Mouse (Mus musculus) embryonic stem cell, embryonic (primary cell): ENCODE results near the gene Chp1.

Experiments
- CTCF ChIA-PET, 4 experiments: fragments of 300-600 bp in 2 of 4; fragments of 350-600 bp in 2 of 4; sonication (Branson Sonifier 250); formaldehyde crosslinking; loops; one replicate each; lab custom pipeline; 2022; ENCODE audit warnings: inconsistent platforms in 2 of 4; lab: Charles Lee
- POLR2A ChIA-PET, 4 experiments: fragments of 300-600 bp in 2 of 4; fragments of 350-600 bp in 2 of 4; sonication (Branson Sonifier 250); formaldehyde crosslinking; loops; one replicate each; lab custom pipeline; 2022; ENCODE audit warnings: antibody characterized with exemption in 4 of 4, inconsistent platforms in 1 of 4; lab: Charles Lee

Gene Chp1

DNA sequence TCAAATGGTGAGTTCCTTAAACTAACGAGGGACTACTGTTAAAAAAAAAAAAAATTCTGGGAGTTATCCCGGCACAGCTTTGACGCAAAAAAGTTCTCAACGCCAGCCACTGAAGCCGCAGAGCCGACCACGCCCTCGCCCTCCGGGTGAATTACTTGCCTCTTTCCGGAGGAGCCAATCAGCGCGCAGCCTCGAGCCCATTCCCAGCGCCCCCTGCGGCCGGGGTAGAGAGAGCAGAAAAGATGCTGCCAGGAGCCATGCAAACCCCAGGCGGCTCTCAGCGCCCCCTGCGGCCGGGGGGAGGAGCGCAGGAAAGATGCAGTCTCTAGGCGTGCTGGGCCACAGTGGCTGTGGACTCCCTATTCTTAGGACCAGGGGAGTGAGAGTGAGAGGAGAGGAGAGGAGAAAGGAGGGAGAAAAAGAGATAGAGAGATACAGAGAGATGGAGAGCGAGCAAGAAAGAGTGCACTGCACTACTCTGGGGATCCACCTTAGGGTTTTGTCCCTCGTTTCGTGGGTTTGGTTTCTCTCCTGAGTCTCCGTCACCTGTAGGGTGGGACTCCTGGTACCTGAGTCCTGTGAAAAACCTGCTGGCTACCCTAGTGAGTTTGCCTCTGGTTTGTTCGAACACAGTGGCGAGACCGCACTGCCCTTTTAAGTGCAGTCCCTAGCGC, 512 bp upstream of the Chp1 start:
- CTCF ChIA-PET, result interaction anchor here (0.5 to 1.7 kb wide), 42 partner anchors 9 to 733 kb away, joined by 3 to 14 read pairs (median 3); partner anchors contain the start of genes Dll4 (in 1 of the 4), Ino80 (in 1 of the 4), Knstrn (in 1 of the 4) and Rtf1 (in 1 of the 4)
- POLR2A ChIA-PET, result interaction anchor here in 3 of 4 experiments (0.8 to 2.8 kb wide), 24 partner anchors 9 to 607 kb away, joined by 3 to 19 read pairs (median 4); partner anchors contain the start of genes Ino80 (in 2 of the 3), Itpka (in 1 of the 3), Mga (in 1 of the 3) and Ndufaf1 (in 1 of the 3)

GRCm38 (mm10) chr2:119548371-119548660, 819 bp downstream of the Chp1 start:
- CTCF ChIA-PET, result interaction anchor here in 2 of 4 experiments (0.6 to 1.5 kb wide), 6 partner anchors 7 to 260 kb away, joined by 4 to 11 read pairs (median 4); partner anchors contain the start of gene Vps18 (in 1 of the 2)
- POLR2A ChIA-PET, result interaction anchor here in 3 of 4 experiments (0.6 to 2.8 kb wide), 13 partner anchors 9 to 605 kb away, joined by 3 to 19 read pairs (median 5); partner anchors contain the start of genes Ino80 (in 2 of the 3) and Ndufaf1 (in 1 of the 3)

GRCm38 (mm10) chr2:119548691-119549090, 1.2 kb downstream of the Chp1 start:
- CTCF ChIA-PET, result interaction anchor here in 3 of 4 experiments (0.5 to 1.4 kb wide), 3 partner anchors 9 to 23 kb away, joined by 4 to 6 read pairs (median 4); no protein-coding TSS in a partner anchor
- POLR2A ChIA-PET, result interaction anchor here in 3 of 4 experiments (0.6 to 2.8 kb wide), 8 partner anchors 9 to 87 kb away, joined by 3 to 19 read pairs (median 6); partner anchors contain the start of gene Ino80 (in 1 of the 3)

DNA sequence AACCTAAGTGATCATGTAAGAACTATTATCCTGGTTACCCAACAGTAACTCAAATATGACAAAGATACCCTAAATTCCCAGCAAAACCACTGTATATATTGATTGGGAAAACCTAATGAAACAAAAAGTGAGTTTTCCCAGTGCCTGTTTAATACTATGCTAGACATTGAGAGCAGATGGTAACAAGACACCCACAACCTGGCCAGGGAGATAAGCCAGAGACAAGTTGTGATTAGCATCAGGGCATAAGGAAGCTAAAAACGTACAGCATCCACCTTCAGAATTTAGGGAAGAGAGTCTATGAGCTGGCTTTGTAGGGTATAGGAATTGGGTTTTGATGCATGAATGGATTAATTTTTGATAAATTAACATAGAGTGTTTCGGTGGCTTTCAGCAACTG, 2.2 kb downstream of the Chp1 start:
- POLR2A ChIA-PET, result interaction anchor here in 2 of 4 experiments (1.3 to 2.8 kb wide), 3 partner anchors 8 to 72 kb away, joined by 3 to 19 read pairs (median 10); partner anchors contain the start of gene Ino80 (in 1 of the 2)
- CTCF ChIA-PET, result no interaction called here

DNA sequence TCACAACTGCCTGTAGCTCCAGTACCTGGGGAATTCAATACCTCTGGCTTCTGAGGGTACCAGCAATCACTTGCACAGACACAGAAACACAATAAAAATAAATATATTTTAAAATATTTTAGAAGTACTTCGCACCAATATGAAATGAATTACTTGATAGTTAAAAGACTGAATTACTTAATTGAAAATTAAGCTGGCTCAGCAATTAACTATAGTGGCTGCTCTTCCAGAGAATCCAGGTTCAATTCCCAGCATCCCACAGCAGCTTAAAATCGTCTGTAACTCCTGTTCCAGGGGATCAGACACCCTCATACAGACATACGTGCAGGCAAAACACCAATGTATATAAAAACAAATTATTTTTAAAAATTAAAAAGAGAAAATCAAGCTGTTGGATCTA, 10.5 kb downstream of the Chp1 start:
- POLR2A ChIA-PET, result interaction anchor here in 3 of 4 experiments (0.6 to 3.8 kb wide), 9 partner anchors 10 to 80 kb away, joined by 3 to 19 read pairs (median 4); partner anchors contain the start of genes Chp1 (in 3 of the 3), Exd1 (in 3 of the 3) and Ino80 (in 1 of the 3)
- CTCF ChIA-PET, result interaction anchor here (0.6 to 1.6 kb wide), 6 partner anchors 10 to 404 kb away, joined by 3 to 5 read pairs (median 4); partner anchors contain the start of genes Chp1 (in 1 of the 4) and Exd1 (in 1 of the 4)

DNA sequence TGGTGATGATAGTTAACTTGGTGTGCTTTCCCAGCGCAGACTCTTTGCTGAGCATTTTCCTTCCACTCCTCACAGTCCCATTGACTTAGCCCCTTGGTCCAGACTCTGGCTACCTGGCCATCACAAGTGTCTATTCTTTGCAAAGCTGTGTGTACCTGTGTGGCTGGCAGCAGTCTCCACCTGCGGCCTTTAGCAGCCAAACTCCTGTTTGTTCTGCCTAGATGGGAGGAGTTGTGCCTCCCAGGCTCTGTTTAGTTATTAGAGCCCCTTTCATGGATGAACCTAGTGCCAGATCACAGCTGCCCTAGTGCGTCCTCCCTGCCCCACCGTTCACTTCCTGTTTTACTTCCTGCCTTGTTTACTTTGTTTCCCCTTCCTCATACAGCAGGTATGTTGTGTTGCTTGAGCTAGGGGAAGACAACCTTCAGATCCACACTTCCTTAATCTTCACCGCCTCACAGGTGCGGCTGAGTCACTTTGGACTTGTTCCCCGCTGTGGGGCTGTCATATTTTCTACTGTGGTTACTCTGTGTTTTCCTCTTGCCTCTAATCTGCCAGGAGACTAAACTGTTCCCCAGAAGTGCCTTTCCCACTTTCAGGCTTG, 11.3 kb downstream of the Chp1 start:
- CTCF ChIA-PET, result interaction anchor here (0.6 to 2.3 kb wide), 6 partner anchors 11 to 405 kb away, joined by 3 to 11 read pairs (median 4); partner anchors contain the start of genes Chp1 (in 1 of the 4) and Exd1 (in 1 of the 4)
- POLR2A ChIA-PET, result interaction anchor here in 3 of 4 experiments (0.5 to 3.8 kb wide), 11 partner anchors 11 to 942 kb away, joined by 3 to 19 read pairs (median 4); partner anchors contain the start of genes Chp1 (in 3 of the 3), Exd1 (in 3 of the 3) and Ino80 (in 1 of the 3)

- CTCF ChIA-PET, result interaction anchor here in 3 of 4 experiments (0.6 to 1.1 kb wide), 3 partner anchors 9 to 224 kb away, joined by 3 read pairs; no protein-coding TSS in a partner anchor
- POLR2A ChIA-PET, result interaction anchor here in 2 of 4 experiments (0.6 to 0.7 kb wide), 2 partner anchors 61 to 84 kb away, joined by 3 read pairs; partner anchors contain the start of gene Ino80 (in 1 of the 2)
Observed at GRCm38 (mm10) chr2:119561794-119562193, 14.3 kb downstream of the Chp1 start.

DNA sequence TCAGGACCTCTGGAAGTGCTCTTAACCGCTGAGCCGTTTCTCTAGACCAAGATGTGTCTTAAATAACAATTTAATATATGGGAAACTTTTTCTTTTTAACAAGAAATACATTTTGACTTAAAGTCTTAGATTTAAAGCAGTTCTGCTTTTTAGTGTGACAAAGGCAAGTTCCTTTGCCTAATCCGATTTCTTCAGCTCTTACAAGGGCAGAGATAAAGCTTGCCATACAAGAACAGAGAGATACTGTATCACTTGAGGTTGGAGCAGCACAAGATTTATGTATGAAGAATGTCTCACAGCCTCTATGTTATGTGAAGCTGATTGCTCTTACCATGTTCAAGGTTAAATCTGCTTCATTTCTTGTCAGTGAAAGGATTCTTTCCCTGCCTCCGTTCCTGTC, 17.8 kb downstream of the Chp1 start:
- ChIA-PET POLR2A (no interaction called here), CTCF (interaction anchor here in 1 of 4 experiments (1.1 kb wide), 1 partner anchor 19 kb away, joined by 3 read pairs; no protein-coding TSS in a partner anchor)

- POLR2A ChIA-PET, result interaction anchor here in 1 of 4 experiments (1.6 kb wide), 2 partner anchors 11 to 57 kb away, joined by 3 to 4 read pairs; no protein-coding TSS in a partner anchor
- CTCF ChIA-PET, result interaction anchor here in 1 of 4 experiments (1.6 kb wide), 1 partner anchor 25 kb away, joined by 3 read pairs; no protein-coding TSS in a partner anchor
Observed at GRCm38 (mm10) chr2:119566182-119566855, 18.8 kb downstream of the Chp1 start.

- CTCF ChIA-PET, result no interaction called here
- POLR2A ChIA-PET, result interaction anchor here in 1 of 4 experiments (0.9 kb wide), 1 partner anchor 14 kb away, joined by 3 read pairs; no protein-coding TSS in a partner anchor
Observed at GRCm38 (mm10) chr2:119572471-119572870, 25.0 kb downstream of the Chp1 start.

- ChIA-PET POLR2A (no interaction called here), CTCF (interaction anchor here in 1 of 4 experiments (0.9 kb wide), 1 partner anchor 35 kb away, joined by 4 read pairs; no protein-coding TSS in a partner anchor)
Observed at GRCm38 (mm10) chr2:119581571-119581970, 34.1 kb downstream of the Chp1 start.

DNA sequence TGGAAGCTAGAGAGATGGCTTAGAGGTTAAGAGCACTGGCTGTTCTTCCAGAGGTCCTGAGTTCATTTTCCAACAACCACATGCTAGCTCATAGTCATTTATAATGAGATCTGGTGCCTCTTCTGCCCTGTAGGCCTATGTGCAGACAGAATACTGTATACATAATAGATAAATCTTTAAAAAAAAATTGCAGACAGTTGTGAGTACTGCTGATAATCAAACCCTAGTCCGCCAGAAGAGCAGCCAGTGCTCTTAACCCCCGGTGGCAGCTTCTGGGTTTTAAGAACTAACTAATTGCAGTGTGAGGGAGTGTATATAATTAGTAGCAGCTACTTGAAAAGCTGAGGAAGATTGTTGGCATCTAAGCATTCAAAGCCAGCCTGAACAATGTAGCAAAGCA, 35.9 kb downstream of the Chp1 start:
- ChIA-PET POLR2A (interaction anchor here in 2 of 4 experiments (1.3 to 2.5 kb wide), 3 partner anchors 9 to 36 kb away, joined by 3 to 7 read pairs (median 4); partner anchors contain the start of genes Chp1 (in 1 of the 2) and Exd1 (in 1 of the 2)), CTCF (no interaction called here)

GRCm38 (mm10) chr2:119584282-119584681, 36.8 kb downstream of the Chp1 start:
- POLR2A ChIA-PET, result interaction anchor here in 2 of 4 experiments (0.6 to 2.5 kb wide), 4 partner anchors 9 to 163 kb away, joined by 3 to 7 read pairs (median 4); partner anchors contain the start of genes Chp1 (in 1 of the 2) and Exd1 (in 1 of the 2)
- CTCF ChIA-PET, result no interaction called here

DNA sequence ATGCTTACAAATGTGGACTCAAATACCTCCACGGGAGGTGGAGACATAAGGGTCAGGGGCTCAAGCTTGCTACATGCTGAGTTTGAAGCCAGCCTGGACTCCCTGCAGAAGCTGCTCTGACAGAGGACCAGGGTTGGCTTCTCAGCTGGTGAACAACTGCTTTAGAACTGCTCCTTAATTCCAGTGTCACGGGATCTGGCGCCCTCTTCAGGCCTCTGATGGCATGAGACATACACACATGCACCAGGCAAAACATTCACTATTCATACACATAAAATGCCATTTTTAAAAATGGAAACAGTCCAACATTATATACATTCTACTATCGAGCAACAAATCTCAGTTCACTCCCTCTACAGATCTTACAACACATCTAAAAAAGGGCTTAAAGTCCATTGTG, 39.9 kb downstream of the Chp1 start:
- ChIA-PET POLR2A (interaction anchor here in 1 of 4 experiments (0.9 kb wide), 1 partner anchor 15 kb away, joined by 3 read pairs; no protein-coding TSS in a partner anchor), CTCF (interaction anchor here in 2 of 4 experiments (0.5 to 1.2 kb wide), 8 partner anchors 15 to 255 kb away, joined by 3 to 4 read pairs (median 3); partner anchors contain the start of genes Chp1 (in 1 of the 2) and Exd1 (in 1 of the 2))

- CTCF ChIA-PET, result interaction anchor here in 1 of 4 experiments (0.6 to 1.3 kb wide), 3 partner anchors 17 to 36 kb away, joined by 3 read pairs; no protein-coding TSS in a partner anchor
- POLR2A ChIA-PET, result interaction anchor here in 1 of 4 experiments (0.8 kb wide), 1 partner anchor 73 kb away, joined by 3 read pairs; no protein-coding TSS in a partner anchor
Observed at GRCm38 (mm10) chr2:119591247-119591646, 43.8 kb downstream of the Chp1 start.

DNA sequence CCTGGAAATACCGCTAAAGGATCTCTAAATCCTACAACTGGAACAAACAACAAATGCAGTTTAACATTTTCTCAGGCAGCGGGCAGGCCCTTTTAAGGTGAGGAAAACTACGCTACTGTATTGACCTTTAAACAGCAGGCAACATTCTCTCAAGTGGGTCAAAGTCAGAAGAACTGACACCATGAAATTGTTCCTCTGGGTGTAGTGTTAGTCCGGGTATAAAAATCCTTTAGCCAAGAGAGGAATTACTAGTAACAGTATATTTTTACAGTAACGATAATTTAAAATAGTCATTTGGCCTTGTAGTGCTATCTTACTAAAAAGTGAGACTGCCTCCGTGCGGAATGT, 46.2 kb downstream of the Chp1 start:
- ChIA-PET CTCF (interaction anchor here in 3 of 4 experiments (0.6 to 1.4 kb wide), 4 partner anchors 47 to 267 kb away, joined by 3 to 5 read pairs (median 3); partner anchors contain the start of gene Ino80 (in 1 of the 3)), POLR2A (interaction anchor here in 3 of 4 experiments (0.6 to 4.5 kb wide), 27 partner anchors 8 to 953 kb away, joined by 3 to 24 read pairs (median 4); partner anchors contain the start of genes Chp1 (in 1 of the 3), Exd1 (in 1 of the 3), Ndufaf1 (in 1 of the 3) and Nusap1 (in 1 of the 3))
